17 mouse cellular contexts compared by ENCODE assay signal in the genomic region with DNA sequence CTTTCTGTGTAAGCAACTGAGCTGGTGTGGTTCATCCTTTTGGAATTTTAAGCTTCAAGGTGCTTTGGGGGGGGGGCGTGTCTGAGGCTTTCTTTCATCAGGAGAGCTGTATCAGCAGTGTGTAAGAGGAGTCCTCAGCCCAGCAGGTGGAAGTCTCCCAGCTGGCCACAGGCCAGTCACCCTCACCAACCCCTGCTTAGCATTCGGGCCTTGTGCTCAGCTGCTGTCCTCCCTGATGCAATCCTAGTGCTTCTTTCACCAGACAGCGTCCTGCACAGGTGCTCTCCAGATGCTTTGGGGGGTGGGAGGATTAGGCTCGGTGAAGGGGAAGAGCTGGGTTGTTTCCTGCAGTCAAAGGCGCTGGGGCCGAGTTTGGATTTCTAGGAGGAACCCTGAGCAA. TPM values are rescaled to one million over a fixed set of nuclear protein-coding genes. Genes with fewer than 3 reads are reported as not detected.
DNase-seq lines count a peak whose midpoint lies in the region; ATAC-seq and TF ChIP-seq lines count a peak whose summit lies in the region.
"Had no signal": no experiment of that assay in that cellular context is flagged by ENCODE, and none has a peak within 500 bp of the region (broad histone marks: within the 10 kb centered on the region; RNA-seq: fewer than 3 reads in every experiment).

No protein-coding gene starts in this region.

- no peak for TF ChIP-seq CTCF in gastrocnemius, adult 2 months (IDR thresholded peaks at IDR 0.05)

- DNase-seq in gastrocnemius, adult 2 months: peak; percentile 81
- no peak for DNase-seq in gastrocnemius, postnatal 25 days
- DNase-seq in lung, postnatal 25 days (ENCODE audit: low spot score): no peak
- DNase-seq in forelimb bud, embryonic 11.5 days (ENCODE audit: low read depth, low spot score): peak; percentile 33
- DNase-seq in thymus, postnatal 14 days: no peak
- no peak for DNase-seq in right cerebral cortex, postnatal 25 days
- DNase-seq: adrenal gland, postnatal 36 days; cerebellum, adult 11 months; liver, embryonic 13.5 days; midbrain, embryonic 14.5 days; thymus, adult 18-20 months had no signal

- no peak overlapping the region for H3K4me2 ChIP-seq in lung, embryonic 15.5 days
- no peak overlapping the region; the same call in 1 of the 2 replicates for H3K4me2 ChIP-seq in stomach, embryonic 15.5 days
- H3K4me2 ChIP-seq: liver, embryonic 13.5 days had no signal

- WGBS in lung, embryonic 15.5 days: 22% methylated on average over 6 of the region's 6 CpGs
- WGBS in stomach, embryonic 15.5 days: 23% methylated on average over 6 of the region's 6 CpGs

- no peak overlapping the region for H3K27ac ChIP-seq in gastrocnemius, adult 2 months
- H3K27ac ChIP-seq in lung, embryonic 15.5 days: no peak overlapping the region
- H3K27ac ChIP-seq in stomach, embryonic 15.5 days: peak overlapping the region; percentile 67; the same call in 1 of the 2 replicates
- H3K27ac ChIP-seq: liver, embryonic 13.5 days had no signal

- no peaks in the 10 kb centered on the region for H3K36me3 ChIP-seq in lung, embryonic 15.5 days
- no peaks in the 10 kb centered on the region for H3K36me3 ChIP-seq in stomach, embryonic 15.5 days
- H3K36me3 ChIP-seq: liver, embryonic 13.5 days had no signal

- H3K9ac ChIP-seq in lung, embryonic 15.5 days: no peak overlapping the region
- no peak overlapping the region for H3K9ac ChIP-seq in stomach, embryonic 15.5 days
- H3K9ac ChIP-seq: liver, embryonic 13.5 days had no signal

- peaks cover 17% of the 10 kb centered on the region for H3K4me1 ChIP-seq in lung, embryonic 15.5 days
- peaks cover 13% of the 10 kb centered on the region for H3K4me1 ChIP-seq in stomach, embryonic 15.5 days
- H3K4me1 ChIP-seq: liver, embryonic 13.5 days had no signal

- peaks cover 37% of the 10 kb centered on the region for H3K27me3 ChIP-seq in lung, embryonic 15.5 days
- peaks cover 24% of the 10 kb centered on the region for H3K27me3 ChIP-seq in stomach, embryonic 15.5 days (replicated peaks)

- no peak overlapping the region for H3K4me3 ChIP-seq in gastrocnemius, adult 2 months
- H3K4me3 ChIP-seq in lung, embryonic 15.5 days: no peak overlapping the region
- H3K4me3 ChIP-seq in stomach, embryonic 15.5 days (replicated peaks): no peak overlapping the region
- H3K4me3 ChIP-seq: liver, embryonic 13.5 days had no signal

- H3K9me3 ChIP-seq in lung, embryonic 15.5 days: no peaks in the 10 kb centered on the region
- H3K9me3 ChIP-seq in stomach, embryonic 15.5 days: no peaks in the 10 kb centered on the region
- H3K9me3 ChIP-seq: liver, embryonic 13.5 days had no signal

- ATAC-seq in lung, embryonic 15.5 days (ENCODE audit: borderline replicate concordance, extremely low read depth, low FRiP score, low TSS enrichment): peak; percentile 40; the same call in 1 of the 2 replicates
- ATAC-seq in stomach, embryonic 15.5 days (ENCODE audit: insufficient read depth, low FRiP score, low read depth): 0 out of 2 replicates have a peak, but pooled peaks have one; percentile 51

- intact Hi-C loops in gastrocnemius, adult 2 months (cut with DNase I): no loop called here

RNA-seq across cellular contexts. Expression of a gene that starts 0.8 kb away (rescaled TPM):
- not detected for total RNA-seq in gastrocnemius, adult 2 months (2021)
- not detected for total RNA-seq in gastrocnemius, postnatal 25 days (2021)
- 0.47 and 0.49 TPM in 2 replicates for polyA plus RNA-seq in lung, embryonic 15.5 days (2015; fragmentation: Nextera tagmentation; extraction: Ambion mirVana)
- 0.76 and 0.84 TPM in 2 replicates for polyA plus RNA-seq in stomach, embryonic 15.5 days (2015; fragmentation: Nextera tagmentation; extraction: Ambion mirVana)
- total RNA-seq: adrenal gland, postnatal 36 days; layer of hippocampus, postnatal 25 days had no signal
- polyA plus RNA-seq: heart, postnatal 0 days; liver, embryonic 13.5 days; midbrain, embryonic 14.5 days; neural tube, embryonic 14.5 days had no signal

RNA-seq across cellular contexts. Expression of a gene that starts 1.0 kb away (rescaled TPM):
- not detected for total RNA-seq in gastrocnemius, adult 2 months (2021)
- not detected for total RNA-seq in gastrocnemius, postnatal 25 days (2021)
- polyA plus RNA-seq in lung, embryonic 15.5 days (2015; fragmentation: Nextera tagmentation; extraction: Ambion mirVana): 0.42 TPM in 1 of 2 replicates, not detected in the other
- 0.18 and 0.41 TPM in 2 replicates for polyA plus RNA-seq in stomach, embryonic 15.5 days (2015; fragmentation: Nextera tagmentation; extraction: Ambion mirVana)
- total RNA-seq: layer of hippocampus, postnatal 25 days had no signal
- polyA plus RNA-seq: heart, postnatal 0 days; liver, embryonic 13.5 days; midbrain, embryonic 14.5 days; neural tube, embryonic 14.5 days had no signal

RNA-seq across cellular contexts. Expression of a gene that starts 5.3 kb away (rescaled TPM):
- total RNA-seq in gastrocnemius, adult 2 months (2021): under 1 TPM in 1 of 2 experiments, not detected in 1; 0.20 TPM
- total RNA-seq in gastrocnemius, postnatal 25 days (2021): not detected
- 0.15 and 0.29 TPM in 2 replicates for polyA plus RNA-seq in lung, embryonic 15.5 days (2015; fragmentation: Nextera tagmentation; extraction: Ambion mirVana)
- 0.19 and 0.31 TPM in 2 replicates for polyA plus RNA-seq in stomach, embryonic 15.5 days (2015; fragmentation: Nextera tagmentation; extraction: Ambion mirVana)
- total RNA-seq: layer of hippocampus, postnatal 25 days had no signal
- polyA plus RNA-seq: C2C12; liver, embryonic 13.5 days; midbrain, embryonic 14.5 days; neural tube, embryonic 14.5 days had no signal

RNA-seq across cellular contexts. Expression of a gene that starts 11.0 kb away (rescaled TPM):
- 1 to 10 TPM; 5.7 to 8.0 TPM for total RNA-seq in gastrocnemius, adult 2 months (2021)
- total RNA-seq in gastrocnemius, postnatal 25 days (2021): 1 to 10 TPM; 6.1 to 8.5 TPM
- 32.4 and 33.3 TPM in 2 replicates for polyA plus RNA-seq in lung, embryonic 15.5 days (2015; fragmentation: Nextera tagmentation; extraction: Ambion mirVana)
- polyA plus RNA-seq in stomach, embryonic 15.5 days (2015; fragmentation: Nextera tagmentation; extraction: Ambion mirVana): 11.0 and 11.6 TPM in 2 replicates
- polyA plus RNA-seq: C2C12 had no signal

RNA-seq across cellular contexts. Expression of a gene that starts 23.5 kb away (rescaled TPM):
- total RNA-seq in gastrocnemius, adult 2 months (2021): 10 to 100 TPM; 18.7 to 44.9 TPM
- total RNA-seq in gastrocnemius, postnatal 25 days (2021): 10 to 100 TPM; 39.0 to 46.1 TPM
- 7.7 and 9.5 TPM in 2 replicates for polyA plus RNA-seq in lung, embryonic 15.5 days (2015; fragmentation: Nextera tagmentation; extraction: Ambion mirVana)
- polyA plus RNA-seq in stomach, embryonic 15.5 days (2015; fragmentation: Nextera tagmentation; extraction: Ambion mirVana): 7.4 and 9.5 TPM in 2 replicates

Comparison
In these comparisons a context has a peak if more than half of its experiments do, and no peak if none do; other contexts are left out.
1. DNase-seq: peak in gastrocnemius, adult 2 months (single experiment) and forelimb bud, embryonic 11.5 days (single experiment); none in gastrocnemius, postnatal 25 days (single experiment), lung, postnatal 25 days (single experiment), thymus, postnatal 14 days (single experiment) and right cerebral cortex, postnatal 25 days (single experiment).